Mouse (Mus musculus) right cerebral cortex, postnatal 4 days (tissue): ENCODE measurements at regions not wholly inside any gene's neighbourhood (a gene's known extent, or its start where the extent isn't known, plus 50 kb on each side); places are given as distances from the start of the nearest gene placed in this dataset.
"Not testable (repeated sequence)": the region's sequence is repeated elsewhere in the genome, so short reads cannot be mapped to it uniquely, and the experiment has no call there.

Experiments
- DNase-seq: peaks from one replicate; pipeline ENCODE4 v3.0.0-alpha.2; 2022

- peak; percentile 3 for DNase-seq
Measured at GRCm38 (mm10) chr12:20196386-20196785, 242.1 kb downstream of the Gm21863 start.

- DNase-seq = peak; percentile 2
Measured at GRCm38 (mm10) chr12:20196905-20197304, 242.6 kb downstream of the Gm21863 start.

DNA sequence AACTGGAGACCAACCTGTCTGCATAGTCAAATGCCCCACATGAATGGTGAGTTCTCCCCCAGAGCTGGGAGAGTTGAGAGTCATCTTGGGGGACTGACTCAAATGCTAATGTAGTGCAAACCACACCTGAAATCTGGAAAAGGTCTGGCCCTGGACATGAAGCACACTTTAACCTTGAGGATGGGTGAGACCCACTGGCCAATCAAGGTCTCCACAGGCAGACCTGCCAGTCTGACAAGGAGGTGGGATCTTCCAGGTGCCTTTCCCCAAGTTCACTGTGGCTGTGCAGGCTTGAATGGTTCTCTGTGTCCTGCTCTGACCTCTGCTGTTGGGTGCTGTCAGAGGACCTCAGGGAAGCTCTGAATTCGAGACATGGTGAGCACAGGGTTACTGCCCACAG lies 269.6 kb downstream of the Gm21863 start:
- DNase-seq = not testable (repeated sequence)

DNA sequence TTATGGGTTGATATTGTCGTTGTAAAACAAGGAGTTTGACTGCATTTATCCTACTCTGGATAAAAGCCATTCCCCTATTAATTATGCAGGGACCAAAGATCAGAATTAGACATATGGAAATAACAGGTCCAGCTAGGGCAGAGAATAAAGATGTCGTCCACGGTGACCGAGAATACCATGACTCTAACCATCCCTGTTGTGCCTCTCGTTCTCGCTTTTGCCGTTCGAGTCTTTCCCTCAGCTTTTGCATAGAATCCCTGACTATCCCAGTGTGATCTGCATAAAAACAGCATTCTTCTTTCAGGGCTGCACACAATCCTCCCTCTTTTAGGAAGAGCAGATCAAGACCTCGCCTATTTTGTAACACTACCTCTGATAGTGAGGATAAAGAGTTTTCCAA lies 272.5 kb downstream of the Gm21863 start:
- DNase-seq = not testable (repeated sequence)

DNA sequence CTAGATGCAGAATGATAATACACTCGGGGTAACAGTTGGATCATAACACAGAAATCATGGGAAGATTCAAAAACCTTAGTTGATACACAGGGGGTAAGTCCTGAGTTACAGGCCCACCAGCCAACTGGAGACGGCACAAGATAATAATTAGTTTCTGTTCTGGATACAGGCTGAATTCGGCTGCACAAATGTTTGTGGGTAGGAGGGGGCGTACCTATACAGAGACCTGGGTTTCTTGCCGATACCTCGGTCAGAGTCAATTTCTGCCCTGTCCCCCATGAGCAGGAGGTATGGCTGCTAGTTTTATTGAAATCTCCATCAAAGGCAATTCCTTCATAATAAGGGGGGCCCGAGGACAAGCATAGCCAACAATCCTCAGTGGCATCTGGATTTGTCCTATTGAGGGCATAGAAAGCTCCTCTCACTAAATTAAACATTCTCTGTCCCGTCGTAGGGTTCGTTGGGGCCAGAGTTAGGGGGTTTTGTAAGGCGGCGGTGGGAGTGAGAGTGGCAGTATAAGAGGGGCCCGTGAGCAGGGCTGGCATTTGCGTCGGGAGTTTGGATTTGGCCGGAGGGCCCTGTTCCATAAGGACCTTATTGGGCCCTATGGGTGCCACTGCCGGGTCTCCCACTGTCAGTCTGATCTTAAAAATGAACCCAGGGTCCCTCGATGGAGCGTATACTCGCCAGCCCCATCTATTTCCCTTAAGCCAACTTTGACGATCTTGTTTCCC lies 273.3 kb downstream of the Gm21863 start:
- not testable (repeated sequence) for DNase-seq

- DNase-seq = not testable (repeated sequence)
Measured at GRCm38 (mm10) chr12:20228321-20228999, 274.2 kb downstream of the Gm21863 start.

DNA sequence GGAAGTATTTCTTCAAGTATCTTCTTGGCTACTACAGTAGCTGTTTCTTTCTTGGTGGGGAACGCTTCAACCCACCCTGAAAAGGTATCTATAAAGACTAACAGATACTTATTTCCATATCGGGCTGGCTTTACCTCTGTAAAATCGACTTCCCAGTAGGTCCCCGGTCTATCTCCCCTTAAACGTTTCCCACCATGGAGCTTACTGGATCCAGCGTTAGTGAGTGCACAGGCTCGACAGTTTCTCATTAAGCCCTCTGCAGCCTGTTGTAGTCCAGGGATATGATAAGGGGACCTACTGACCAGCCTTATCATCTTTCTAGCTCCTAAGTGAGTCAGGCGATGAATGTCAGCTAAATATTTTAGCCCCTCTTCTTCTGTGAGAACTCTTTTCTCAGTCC lies 275.1 kb downstream of the Gm21863 start:
- DNase-seq = not testable (repeated sequence)

DNA sequence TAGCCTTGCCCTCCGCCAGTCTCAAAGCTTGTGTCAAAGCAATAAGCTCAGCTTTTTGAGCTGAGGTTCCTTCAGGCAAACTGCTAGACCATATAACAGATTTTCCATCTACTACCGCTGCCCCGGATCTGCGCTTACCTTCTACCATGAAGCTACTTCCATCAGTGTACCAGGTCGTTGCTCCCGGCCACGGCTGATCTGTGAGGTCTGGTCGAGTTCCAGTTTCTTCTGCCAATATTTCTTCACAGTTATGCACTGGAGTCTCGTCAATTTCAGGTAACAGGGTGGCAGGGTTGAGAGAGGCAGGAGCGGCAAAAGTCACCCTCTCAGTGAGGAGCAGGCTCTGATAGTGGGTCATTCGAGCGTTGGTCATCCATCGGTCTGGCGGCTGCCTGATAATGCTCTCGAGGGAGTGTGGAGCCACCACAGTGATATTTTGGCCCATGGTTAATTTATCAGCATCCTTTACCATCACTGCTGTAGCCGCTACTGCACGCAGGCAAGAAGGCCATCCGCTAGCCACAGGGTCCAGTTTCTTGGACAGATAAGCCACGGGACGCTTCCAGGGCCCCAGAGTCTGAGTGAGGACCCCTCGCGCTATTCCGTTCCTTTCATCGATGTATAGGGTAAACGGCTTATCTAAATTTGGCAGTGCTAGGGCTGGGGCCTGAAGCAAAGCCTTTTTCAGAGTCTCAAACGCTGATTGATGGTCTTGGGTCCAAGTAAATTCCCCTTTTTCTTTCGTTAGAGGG lies 276.0 kb downstream of the Gm21863 start:
- DNase-seq = no peak

GRCm38 (mm10) chr12:20230893-20231235 lies 276.6 kb downstream of the Gm21863 start:
- no peak for DNase-seq

DNA sequence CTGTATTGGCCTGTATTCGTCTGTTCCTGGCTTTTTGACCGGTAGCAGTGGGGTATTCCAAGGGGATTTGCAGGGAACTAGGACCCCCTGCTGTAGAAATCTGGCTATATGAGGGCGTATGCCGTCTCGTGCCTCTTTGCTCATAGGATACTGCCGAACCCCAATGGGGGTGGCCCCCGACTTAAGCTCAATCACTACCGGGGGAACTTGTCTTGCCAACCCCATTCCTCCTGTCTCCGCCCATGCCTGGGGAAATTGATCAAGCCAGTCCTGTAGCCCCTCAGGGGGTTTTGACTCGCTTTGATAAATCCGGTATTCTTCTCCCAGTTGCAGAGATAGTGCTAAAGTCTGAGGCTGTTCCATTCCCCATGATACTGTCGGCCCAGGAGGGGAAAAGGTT lies 277.2 kb downstream of the Gm21863 start:
- DNase-seq = no peak

GRCm38 (mm10) chr12:20231986-20232541 lies 277.8 kb downstream of the Gm21863 start:
- DNase-seq = no peak

GRCm38 (mm10) chr12:20232746-20233453 lies 278.6 kb downstream of the Gm21863 start:
- DNase-seq = no peak

DNA sequence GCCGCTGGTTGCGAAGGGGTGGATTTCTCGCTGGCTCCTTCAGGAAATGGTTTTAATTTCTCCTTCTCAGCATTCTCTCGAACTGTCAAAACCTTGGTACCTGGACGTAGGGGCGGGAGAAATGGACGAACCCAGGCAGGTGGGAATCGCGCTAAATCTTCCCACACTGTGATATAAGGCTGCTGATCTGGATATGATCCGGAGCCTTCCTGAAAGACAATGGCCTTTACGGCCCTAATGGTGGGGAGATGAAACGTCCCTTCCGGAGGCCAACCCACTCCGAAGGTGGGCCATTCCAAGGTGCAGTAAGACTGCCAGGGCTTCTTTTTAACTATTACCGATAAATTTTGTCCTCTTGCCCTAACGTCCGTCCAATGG lies 279.1 kb downstream of the Gm21863 start:
- DNase-seq = no peak

GRCm38 (mm10) chr12:20233871-20234307 lies 279.6 kb downstream of the Gm21863 start:
- no peak for DNase-seq
